Mouse (Mus musculus) lung, embryonic 16.5 days (tissue): Measurements from ENCODE around the gene Hecw2. TPM values are rescaled to one million over a fixed set of nuclear protein-coding genes. Genes with fewer than 3 reads are reported as not detected.
A peak's percentile ranks its signal among the peaks of the same experiment; 100 is the strongest.

ENCODE experiments used
- ATAC-seq: fragments of 200-750 bp; cut with Nextera tagmentation; 2 replicates; pipeline ENCODE4 v1.8.0; 2017; ENCODE audit warnings: low read depth, mild to moderate bottlenecking, moderate library complexity
- H3K27ac ChIP-seq: fragments of 300-500 bp; sonication (generic); 2 replicates; pipeline ENCODE4 v1.5.1; 2014; ENCODE audit warnings: mild to moderate bottlenecking, control low read depth, low read length
- H3K27me3 ChIP-seq: fragments of 300-500 bp; sonication (generic); 2 replicates; pipeline ENCODE4 v1.6.1; 2014; ENCODE audit warnings: low read depth, low read length, mixed read lengths; ENCODE audit not compliant: control insufficient read depth, insufficient read depth
- H3K36me3 ChIP-seq: fragments of 300-500 bp; sonication (generic); 2 replicates; pipeline ENCODE4 v1.6.1; 2014; ENCODE audit warnings: low read length; ENCODE audit not compliant: control insufficient read depth, insufficient read depth
- H3K4me1 ChIP-seq: fragments of 300-500 bp; sonication (generic); replicated peaks from 2 replicates; pipeline ENCODE4 v1.6.1; 2014; ENCODE audit warnings: low read length, mixed read lengths; ENCODE audit not compliant: control insufficient read depth, insufficient read depth
- H3K4me2 ChIP-seq: fragments of 300-500 bp; sonication (generic); 2 replicates; pipeline ENCODE4 v1.6.1; 2014; ENCODE audit warnings: low read depth, low read length, control low read depth
- H3K4me3 ChIP-seq: fragments of 300-500 bp; sonication (generic); 2 replicates; pipeline ENCODE4 v1.5.1; 2014; ENCODE audit warnings: mild to moderate bottlenecking, low read length, control low read depth
- H3K9ac ChIP-seq: fragments of 300-500 bp; sonication (generic); 2 replicates; pipeline ENCODE4 v1.6.1; 2014; ENCODE audit warnings: low read length, control low read depth
- H3K9me3 ChIP-seq: fragments of 300-500 bp; sonication (generic); 2 replicates; pipeline ENCODE4 v1.6.1; 2016; ENCODE audit warnings: low read length; ENCODE audit not compliant: control insufficient read depth
- WGBS: fragments of 180-500 bp; shearing (Covaris S2); extraction: QIAGEN DNeasy Blood & Tissue Kit; methylation state at CpG from one replicate; pipeline ENCODE4 v1.1.7; 2014; 5-methylcytosine and 5-hydroxymethylcytosine counted together
- polyA plus RNA-seq: library from polyadenylated mRNA; unstranded; fragments of >200 nt; fragmentation: Nextera tagmentation; extraction: Ambion mirVana; gene quantifications from 2 replicates; pipeline ENCODE4 v1.2.1, GENCODE M21; 2015

Hecw2 gene
- polyA plus RNA-seq, 1 experiment from 2014 or later = 5.8 TPM

DNA sequence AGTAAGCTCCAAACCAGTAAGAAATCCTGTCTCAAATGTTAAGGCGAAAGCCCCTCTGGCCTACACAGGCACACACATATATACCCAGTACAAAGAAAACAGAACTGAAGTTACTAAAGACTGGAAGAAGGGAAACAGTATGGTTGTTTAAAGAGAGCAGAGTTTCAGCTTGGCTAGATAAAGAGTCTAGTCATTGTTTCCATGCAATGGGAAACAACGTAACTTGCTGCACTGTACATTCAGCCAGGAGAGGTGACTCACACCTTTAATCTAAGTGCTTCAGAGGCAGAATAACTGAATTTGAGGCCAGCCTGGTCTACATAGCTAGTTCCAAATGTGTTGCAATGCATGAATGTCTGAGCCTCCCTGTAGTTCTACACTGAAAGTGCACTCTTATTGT, 18.4 kb downstream of the Hecw2 start:
- Histone ChIP-seq H3K9ac (no peak overlapping the region), H3K4me1 (no peaks in the 10 kb centered on the region), H3K4me2 (no peak overlapping the region), H3K9me3 (no peaks in the 10 kb centered on the region), H3K27ac (no peak overlapping the region), H3K4me3 (no peak overlapping the region), H3K36me3 (no peaks in the 10 kb centered on the region), H3K27me3 (no peaks in the 10 kb centered on the region)
- WGBS = 92% methylated on average over 2 of the region's 2 CpGs
- ATAC-seq = no peak

DNA sequence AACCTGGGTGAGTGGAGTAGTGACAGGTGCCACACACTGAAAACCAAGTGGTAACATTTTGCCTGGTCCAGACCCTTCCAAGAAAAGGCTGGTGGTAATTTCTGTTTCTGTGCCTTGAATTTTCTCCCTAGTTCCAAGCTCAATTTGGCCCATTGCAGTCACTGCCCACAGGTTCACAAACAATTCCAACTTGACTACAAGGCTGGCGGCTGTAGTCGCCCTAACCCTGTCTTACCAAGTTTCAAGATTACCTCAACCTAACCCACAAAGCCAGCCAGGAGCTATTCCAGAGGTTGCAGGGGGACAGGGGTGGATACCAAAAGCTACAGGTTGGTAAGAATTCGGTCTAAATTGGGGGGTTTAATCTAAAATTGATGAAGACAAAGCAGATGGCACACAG, 27.0 kb downstream of the Hecw2 start:
- Histone ChIP-seq H3K9me3 (no peaks in the 10 kb centered on the region), H3K36me3 (no peaks in the 10 kb centered on the region), H3K27ac (no peak overlapping the region), H3K4me2 (no peak overlapping the region), H3K4me1 (no peaks in the 10 kb centered on the region), H3K27me3 (no peaks in the 10 kb centered on the region), H3K9ac (no peak overlapping the region), H3K4me3 (no peak overlapping the region)
- no peak for ATAC-seq
- WGBS = 88% methylated on average over 3 of the region's 3 CpGs

DNA sequence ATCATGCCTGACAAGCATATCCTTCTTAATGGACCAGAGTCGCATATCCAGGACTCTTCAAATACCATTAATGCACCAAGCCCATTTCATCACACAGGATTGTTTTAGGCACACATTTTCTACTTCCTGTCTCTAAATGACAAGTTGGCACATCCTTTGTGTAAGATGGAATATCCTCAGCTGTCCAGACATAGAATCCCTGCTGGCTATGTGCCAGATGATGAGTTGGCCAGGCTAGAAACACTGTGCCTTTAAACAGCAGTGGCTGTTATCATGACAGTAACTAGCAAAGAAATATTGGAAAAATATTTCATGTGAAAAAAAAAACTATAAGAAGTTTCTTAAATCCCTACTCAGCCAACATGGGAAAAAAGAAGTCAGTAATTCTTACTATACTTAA, 35.4 kb downstream of the Hecw2 start:
- Histone ChIP-seq H3K4me2 (no peak overlapping the region), H3K36me3 (no peaks in the 10 kb centered on the region), H3K9ac (no peak overlapping the region), H3K9me3 (no peaks in the 10 kb centered on the region), H3K4me3 (no peak overlapping the region), H3K4me1 (0 out of 2 replicates have a peak, but pooled peaks cover 3% of the 10 kb centered on the region), H3K27ac (no peak overlapping the region), H3K27me3 (no peaks in the 10 kb centered on the region)
- WGBS = 38% methylated on average over 1 of the region's 1 CpGs
- no peak for ATAC-seq

DNA sequence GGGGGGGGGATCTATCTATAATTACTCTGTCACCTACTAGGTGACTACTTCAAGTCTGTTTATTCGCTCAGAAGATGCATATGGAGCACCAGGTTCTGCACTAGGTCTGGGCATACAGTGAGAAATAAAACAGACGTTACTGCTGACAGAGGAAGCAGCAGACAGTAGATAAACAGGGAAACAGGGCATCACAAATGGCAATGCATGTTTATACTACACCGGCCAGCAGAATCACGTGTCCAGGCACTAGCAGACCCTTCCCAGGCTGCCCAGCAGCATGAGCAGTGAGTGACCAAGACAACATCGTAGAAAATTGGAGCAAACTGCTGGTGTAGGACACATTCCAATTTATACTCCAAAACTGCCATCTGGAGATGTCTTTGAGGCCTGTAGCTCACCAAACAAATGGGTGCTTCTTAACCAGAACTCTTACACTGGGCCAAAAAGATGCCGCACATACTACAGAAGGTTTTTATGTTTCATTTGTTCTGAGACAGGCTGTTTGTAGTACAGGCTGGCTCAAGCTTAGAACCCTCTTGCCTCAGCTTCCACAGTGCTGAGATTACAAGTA, 41.7 kb downstream of the Hecw2 start:
- H3K27ac ChIP-seq = no peak overlapping the region
- WGBS = 58% methylated on average over 6 of the region's 6 CpGs
- peak; percentile 28; the same call in 1 of the 2 replicates for ATAC-seq
- no peaks in the 10 kb centered on the region for H3K27me3 ChIP-seq
- H3K9ac ChIP-seq = no peak overlapping the region
- no peak overlapping the region for H3K4me2 ChIP-seq
- H3K36me3 ChIP-seq = no peaks in the 10 kb centered on the region
- no peak overlapping the region for H3K4me3 ChIP-seq
- H3K9me3 ChIP-seq = no peaks in the 10 kb centered on the region
- no peaks in the 10 kb centered on the region for H3K4me1 ChIP-seq

DNA sequence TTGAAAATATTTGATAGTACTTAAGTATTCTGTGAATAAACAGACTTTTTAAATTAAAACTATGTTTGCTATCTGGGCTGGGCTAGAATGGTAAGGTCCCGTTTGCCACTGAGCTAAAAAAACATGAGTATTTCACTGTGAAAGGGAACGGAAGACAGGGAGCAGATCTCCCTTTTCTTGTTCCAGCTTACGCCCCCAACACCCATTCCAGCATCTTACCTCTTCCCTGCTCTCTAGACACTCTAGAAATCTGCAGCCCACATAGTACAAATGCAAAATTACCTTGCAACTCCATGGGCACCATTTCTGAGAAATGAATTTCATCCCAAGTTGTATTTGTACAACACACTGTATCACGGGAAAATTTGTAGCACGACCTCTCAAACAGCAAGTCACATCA, 49.9 kb downstream of the Hecw2 start:
- H3K9ac ChIP-seq = no peak overlapping the region
- H3K4me3 ChIP-seq = no peak overlapping the region
- no peaks in the 10 kb centered on the region for H3K27me3 ChIP-seq
- no peak overlapping the region for H3K27ac ChIP-seq
- H3K36me3 ChIP-seq = no peaks in the 10 kb centered on the region
- no peaks in the 10 kb centered on the region for H3K4me1 ChIP-seq
- ATAC-seq = no peak
- no peaks in the 10 kb centered on the region for H3K9me3 ChIP-seq
- H3K4me2 ChIP-seq = no peak overlapping the region
- WGBS = 75% methylated on average over 5 of the region's 5 CpGs

DNA sequence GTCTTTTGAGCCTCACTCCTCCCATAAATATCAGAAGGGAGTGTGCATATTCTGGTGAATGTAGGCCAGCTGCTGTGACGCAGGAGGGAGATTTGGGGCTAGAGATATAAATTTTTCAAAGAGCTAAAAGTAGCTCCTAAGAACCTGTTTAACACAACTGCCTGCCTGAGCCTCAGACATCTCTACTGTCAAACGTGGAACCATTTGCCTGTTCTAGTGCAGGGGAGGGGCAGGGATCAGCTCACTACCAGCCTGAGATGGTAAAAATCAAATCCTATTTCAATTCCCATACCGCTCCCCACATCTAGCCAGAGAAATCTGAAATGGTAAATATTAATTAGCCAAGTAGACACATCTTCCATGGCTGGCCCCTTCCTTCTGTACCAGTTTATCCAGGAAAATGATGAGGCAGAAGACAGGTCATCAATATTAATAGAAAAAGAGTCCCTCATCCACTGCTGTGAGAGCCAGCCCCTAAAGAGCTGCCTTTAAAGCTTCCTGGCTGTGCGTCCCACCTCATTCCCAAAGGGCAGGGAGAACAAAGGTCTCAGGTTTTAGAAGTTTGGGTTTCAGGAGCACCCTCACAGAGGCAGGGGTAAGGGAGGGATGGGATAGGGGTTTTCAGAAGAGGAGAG, 61.0 kb downstream of the Hecw2 start:
- no peaks in the 10 kb centered on the region for H3K27me3 ChIP-seq
- no peak overlapping the region for H3K4me3 ChIP-seq
- WGBS = 68% methylated on average over 4 of the region's 4 CpGs
- H3K36me3 ChIP-seq = no peaks in the 10 kb centered on the region
- no peak overlapping the region for H3K9ac ChIP-seq
- ATAC-seq = no peak
- no peaks in the 10 kb centered on the region for H3K4me1 ChIP-seq
- H3K9me3 ChIP-seq = no peaks in the 10 kb centered on the region
- no peak overlapping the region for H3K4me2 ChIP-seq
- no peak overlapping the region for H3K27ac ChIP-seq

DNA sequence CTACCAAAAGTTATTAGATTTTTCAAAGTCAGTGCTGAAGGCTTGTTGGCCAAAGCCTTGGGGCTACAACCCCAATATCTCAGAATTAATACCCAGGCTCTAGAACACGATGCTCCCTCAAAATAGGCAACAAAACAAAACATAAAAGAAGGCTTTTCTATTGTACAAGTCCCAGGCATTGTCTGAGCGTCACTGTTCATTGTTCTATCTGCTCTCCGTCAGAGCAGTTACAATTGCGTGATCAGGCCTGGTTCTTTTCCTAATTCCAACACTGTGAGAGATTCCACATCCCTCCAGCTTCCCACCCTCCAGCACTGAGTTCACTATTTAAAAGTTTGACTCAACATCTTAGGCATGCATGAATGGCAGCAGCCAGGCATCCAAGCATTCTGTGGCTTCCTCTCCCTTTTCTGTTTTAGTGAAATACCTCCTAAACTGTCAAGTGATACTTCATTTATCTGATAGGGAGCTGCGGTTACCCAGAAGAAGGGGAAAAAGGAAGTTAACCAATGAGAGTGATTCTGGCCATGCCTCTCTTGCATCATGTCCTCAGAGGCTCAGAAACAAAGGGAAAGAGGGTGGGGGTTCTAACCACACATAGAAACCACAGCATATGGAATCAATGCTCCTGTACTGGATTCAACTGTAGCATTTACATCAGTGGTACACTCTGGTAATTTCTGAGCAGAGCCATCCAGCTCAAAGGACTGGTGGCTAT, 66.1 kb downstream of the Hecw2 start:
- Histone ChIP-seq H3K9ac (no peak overlapping the region), H3K9me3 (no peaks in the 10 kb centered on the region), H3K27ac (no peak overlapping the region), H3K36me3 (no peaks in the 10 kb centered on the region), H3K4me2 (no peak overlapping the region), H3K4me3 (no peak overlapping the region), H3K27me3 (no peaks in the 10 kb centered on the region), H3K4me1 (no peaks in the 10 kb centered on the region)
- ATAC-seq = no peak; the same call in 1 of the 2 replicates
- whole genome bisulfite sequencing = 67% methylated on average over 5 of the region's 5 CpGs

DNA sequence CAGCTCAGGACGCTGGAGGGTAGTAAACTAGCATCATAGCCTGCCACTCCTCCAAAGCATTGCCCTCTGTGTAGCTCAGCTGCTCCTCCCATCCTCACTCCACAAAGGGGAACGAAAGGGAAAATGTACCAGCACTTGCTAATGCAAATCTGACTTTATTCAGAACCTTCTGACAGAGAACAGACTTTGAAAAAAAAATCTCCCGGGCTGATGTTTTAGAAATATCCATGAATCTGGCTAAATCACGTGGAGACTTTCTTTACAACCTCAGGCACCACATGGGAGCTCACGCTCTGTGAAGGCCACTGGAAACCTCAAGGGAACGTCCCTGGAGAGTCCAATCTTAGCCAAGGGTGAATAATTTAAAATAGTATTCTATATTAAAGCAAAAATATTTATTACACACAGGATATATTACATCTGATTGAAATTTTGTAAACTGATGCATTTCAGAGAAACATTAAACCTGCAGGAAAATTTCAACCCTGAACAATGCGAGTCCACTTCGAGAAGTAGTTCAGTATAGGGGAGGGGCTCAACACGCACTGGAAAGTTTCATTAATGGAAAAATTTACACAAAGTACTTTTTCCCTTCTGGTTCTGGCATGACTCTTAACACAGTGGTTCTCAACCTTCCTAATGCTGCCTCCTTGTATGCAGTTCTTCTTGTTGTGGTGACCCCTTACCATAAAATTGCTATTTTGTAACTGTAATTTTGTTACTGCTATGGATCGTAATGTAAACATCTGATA, 67.8 kb downstream of the Hecw2 start:
- no peaks in the 10 kb centered on the region for H3K27me3 ChIP-seq
- no peaks in the 10 kb centered on the region for H3K36me3 ChIP-seq
- no peak for ATAC-seq
- 80% methylated on average over 10 of the region's 10 CpGs for WGBS
- no peak overlapping the region for H3K9ac ChIP-seq
- H3K4me3 ChIP-seq = no peak overlapping the region
- H3K4me1 ChIP-seq = no peaks in the 10 kb centered on the region
- no peak overlapping the region for H3K27ac ChIP-seq
- no peak overlapping the region for H3K4me2 ChIP-seq
- H3K9me3 ChIP-seq = no peaks in the 10 kb centered on the region

DNA sequence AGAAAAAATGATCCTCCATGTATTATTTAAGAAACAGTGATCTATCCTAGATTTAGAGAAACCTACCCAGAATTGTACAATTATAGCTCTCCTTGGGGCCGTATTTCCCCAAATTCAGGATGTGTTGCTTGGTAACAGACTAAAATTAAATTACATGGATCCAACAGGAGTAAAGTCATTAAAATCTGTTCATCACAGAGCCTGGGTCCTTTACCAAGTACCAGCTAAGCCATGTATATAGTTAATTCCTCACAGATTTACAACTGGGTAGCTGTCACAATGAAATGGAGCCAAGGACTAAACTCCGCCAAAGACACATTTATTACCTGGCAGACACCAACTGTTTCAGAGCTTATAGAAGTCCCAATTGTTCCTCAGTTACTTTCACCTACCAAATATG, 72.4 kb downstream of the Hecw2 start:
- Histone ChIP-seq H3K36me3 (no peaks in the 10 kb centered on the region), H3K4me2 (no peak overlapping the region), H3K9ac (no peak overlapping the region), H3K4me3 (no peak overlapping the region), H3K27me3 (no peaks in the 10 kb centered on the region), H3K9me3 (no peaks in the 10 kb centered on the region), H3K27ac (no peak overlapping the region), H3K4me1 (no peaks in the 10 kb centered on the region)
- ATAC-seq = no peak
- WGBS = 81% methylated on average over 2 of the region's 2 CpGs
